Mouse (Mus musculus) heart, embryonic 14.5 days (tissue): ENCODE results near the gene Slc39a3. TPM values are rescaled to one million over a fixed set of nuclear protein-coding genes. Genes with fewer than 3 reads are reported as not detected.

Experiments
- ATAC-seq: fragments of 200-750 bp; cut with Nextera tagmentation; 2 replicates; pipeline ENCODE4 v1.8.0; 2017; ENCODE audit warnings: low read depth, moderate TSS enrichment; ENCODE audit not compliant: insufficient number of reproducible peaks, insufficient read depth, low FRiP score
- H3K27ac ChIP-seq, 2 experiments: fragments of 200-500 bp in 1 of 2; fragments of 300-500 bp in 1 of 2; sonication (generic) in 1 of 2; replicated peaks in 1 of 2; 2 replicates each; pipeline ENCODE4 v1.5.1; 2012 to 2014; ENCODE audit warnings: low read depth in 2 of 2, low read length in 2 of 2, control low read depth in 1 of 2, mild to moderate bottlenecking in 1 of 2, mixed read lengths in 1 of 2; ENCODE audit not compliant: control insufficient read depth in 1 of 2, insufficient read depth in 1 of 2
- H3K27me3 ChIP-seq: fragments of 300-500 bp; sonication (generic); 2 replicates; pipeline ENCODE4 v1.6.1; 2014; ENCODE audit warnings: mild to moderate bottlenecking, low read length, control low read depth; ENCODE audit not compliant: control insufficient read depth, insufficient read depth
- H3K36me3 ChIP-seq: fragments of 300-500 bp; sonication (generic); 2 replicates; pipeline ENCODE4 v1.6.1; 2014; ENCODE audit warnings: mild to moderate bottlenecking, control low read depth, low read length, mixed read lengths; ENCODE audit not compliant: control insufficient read depth, insufficient read depth
- H3K4me1 ChIP-seq, 2 experiments: fragments of 200-500 bp in 1 of 2; fragments of 300-500 bp in 1 of 2; sonication (generic) in 1 of 2; 2 replicates each; pipeline ENCODE4 v1.6.1; 2012 to 2014; ENCODE audit warnings: low read length in 2 of 2, control low read depth in 1 of 2, mixed read lengths in 1 of 2; ENCODE audit not compliant: control insufficient read depth in 2 of 2, insufficient read depth in 2 of 2
- H3K4me2 ChIP-seq: fragments of 300-500 bp; sonication (generic); 2 replicates; pipeline ENCODE4 v1.6.1; 2014; ENCODE audit warnings: mild to moderate bottlenecking, low read length
- H3K4me3 ChIP-seq, 2 experiments: fragments of 200-500 bp in 1 of 2; fragments of 300-500 bp in 1 of 2; sonication (generic) in 1 of 2; 2 replicates each; pipeline ENCODE4 v1.5.1; 2012 to 2014; ENCODE audit warnings: low read length in 2 of 2, mild to moderate bottlenecking in 2 of 2, control low read depth in 1 of 2, low read depth in 1 of 2, moderate library complexity in 1 of 2; ENCODE audit not compliant: control insufficient read depth in 1 of 2, insufficient read depth in 1 of 2
- H3K9ac ChIP-seq: fragments of 300-500 bp; sonication (generic); 2 replicates; pipeline ENCODE4 v1.6.1; 2014; ENCODE audit warnings: mild to moderate bottlenecking, low read length
- H3K9me3 ChIP-seq: fragments of 300-500 bp; sonication (generic); 2 replicates; pipeline ENCODE4 v1.6.1; 2016; ENCODE audit warnings: low read length, control low read depth; ENCODE audit not compliant: control insufficient read depth
- WGBS: fragments of 180-500 bp; shearing (Covaris S2); extraction: QIAGEN DNeasy Blood & Tissue Kit; methylation state at CpG from one replicate; pipeline ENCODE4 v1.1.7; 2014; 5-methylcytosine and 5-hydroxymethylcytosine counted together
- polyA plus RNA-seq: library from polyadenylated mRNA; unstranded; fragments of >200 nt; fragmentation: Nextera tagmentation; extraction: Ambion mirVana; gene quantifications from 2 replicates; pipeline ENCODE4 v1.2.1, GENCODE M21; 2014

Gene Slc39a3
- polyA plus RNA-seq, 1 experiment from 2014 or later = 5.2 TPM

DNA sequence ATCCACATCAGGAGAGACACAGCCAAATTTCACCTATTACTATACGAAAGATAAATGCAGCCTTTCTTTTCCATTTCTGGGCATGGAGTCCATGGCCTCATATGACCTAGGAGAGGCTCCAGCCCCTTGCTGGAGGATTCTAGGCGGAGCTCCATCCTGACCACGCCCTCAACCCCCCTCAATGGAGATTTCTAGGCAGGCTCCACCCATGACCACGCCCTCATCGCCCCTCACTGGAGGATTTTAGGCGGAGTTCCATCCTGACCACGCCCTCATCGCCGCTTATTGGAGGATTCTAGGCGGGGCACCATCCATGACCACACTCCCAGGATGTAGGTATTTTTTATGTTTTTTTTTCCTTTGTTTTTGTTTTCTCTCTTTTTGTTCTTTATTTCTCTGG is 18.9 kb downstream of the Slc39a3 start:
- Histone ChIP-seq H3K36me3 (no peaks in the 10 kb centered on the region), H3K4me2 (no peak overlapping the region), H3K27ac (no peak overlapping the region), H3K27me3 (peaks cover 18% of the 10 kb centered on the region; the same call in 1 of the 2 replicates), H3K9me3 (no peaks in the 10 kb centered on the region), H3K9ac (no peak overlapping the region), H3K4me3 (no peak overlapping the region), H3K4me1 (no peaks in the 10 kb centered on the region; a peak in 2 of 4 replicates)
- ATAC-seq = no peak
- 32% methylated on average over 10 of the region's 10 CpGs for WGBS

DNA sequence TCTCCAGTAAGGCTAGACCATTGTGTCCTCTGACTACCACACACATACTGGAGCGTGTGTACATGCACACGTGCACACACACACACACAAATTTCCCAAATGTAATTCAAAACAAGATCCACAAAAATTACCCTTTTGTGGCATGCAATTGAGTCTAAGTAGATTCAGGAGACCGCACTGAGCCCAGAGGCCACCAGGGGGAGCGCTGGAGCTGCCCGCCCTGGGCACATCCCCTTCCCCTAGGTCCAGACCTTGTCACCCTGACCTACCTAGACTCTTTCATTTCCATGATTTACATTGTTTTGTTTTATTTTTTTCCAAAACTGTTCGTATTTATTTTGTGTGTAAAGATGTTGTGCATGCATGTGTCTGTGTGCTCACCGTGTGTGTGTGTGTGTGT is 20.6 kb downstream of the Slc39a3 start:
- H3K4me3 ChIP-seq = no peak overlapping the region
- H3K9me3 ChIP-seq = no peaks in the 10 kb centered on the region
- H3K27ac ChIP-seq = no peak overlapping the region
- peaks cover 4% of the 10 kb centered on the region; the same call in 1 of the 2 replicates for H3K27me3 ChIP-seq
- H3K4me1 ChIP-seq = no peaks in the 10 kb centered on the region; a peak in 2 of 4 replicates
- no peaks in the 10 kb centered on the region for H3K36me3 ChIP-seq
- 5% methylated on average over 7 of the region's 7 CpGs for WGBS
- no peak overlapping the region for H3K4me2 ChIP-seq
- no peak for ATAC-seq
- H3K9ac ChIP-seq = no peak overlapping the region

DNA sequence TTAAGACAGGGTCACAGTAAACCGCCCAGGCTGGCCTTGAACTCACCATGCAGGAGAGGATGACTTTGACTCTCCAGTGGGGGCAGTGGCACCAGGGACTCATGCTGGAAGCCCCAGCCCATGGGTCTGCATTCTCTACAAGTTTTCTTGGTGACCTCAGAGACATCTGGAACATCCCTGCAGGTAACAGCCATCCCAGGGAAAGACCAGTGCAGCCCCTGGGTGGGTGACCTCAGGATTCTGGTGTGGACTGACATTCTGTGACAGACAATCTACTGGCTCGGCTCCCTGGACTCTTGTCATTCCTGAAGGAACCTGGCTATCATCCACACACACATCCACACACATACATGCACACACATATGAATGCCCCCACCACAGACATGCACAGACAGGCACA is 21.6 kb downstream of the Slc39a3 start:
- Histone ChIP-seq H3K4me3 (no peak overlapping the region), H3K9ac (no peak overlapping the region), H3K36me3 (no peaks in the 10 kb centered on the region), H3K9me3 (no peaks in the 10 kb centered on the region), H3K27ac (no peak overlapping the region), H3K4me1 (no peaks in the 10 kb centered on the region; a peak in 2 of 4 replicates), H3K27me3 (no peaks in the 10 kb centered on the region; the same call in 1 of the 2 replicates), H3K4me2 (no peak overlapping the region)
- ATAC-seq = no peak
- WGBS = 74% methylated on average over 2 of the region's 2 CpGs

DNA sequence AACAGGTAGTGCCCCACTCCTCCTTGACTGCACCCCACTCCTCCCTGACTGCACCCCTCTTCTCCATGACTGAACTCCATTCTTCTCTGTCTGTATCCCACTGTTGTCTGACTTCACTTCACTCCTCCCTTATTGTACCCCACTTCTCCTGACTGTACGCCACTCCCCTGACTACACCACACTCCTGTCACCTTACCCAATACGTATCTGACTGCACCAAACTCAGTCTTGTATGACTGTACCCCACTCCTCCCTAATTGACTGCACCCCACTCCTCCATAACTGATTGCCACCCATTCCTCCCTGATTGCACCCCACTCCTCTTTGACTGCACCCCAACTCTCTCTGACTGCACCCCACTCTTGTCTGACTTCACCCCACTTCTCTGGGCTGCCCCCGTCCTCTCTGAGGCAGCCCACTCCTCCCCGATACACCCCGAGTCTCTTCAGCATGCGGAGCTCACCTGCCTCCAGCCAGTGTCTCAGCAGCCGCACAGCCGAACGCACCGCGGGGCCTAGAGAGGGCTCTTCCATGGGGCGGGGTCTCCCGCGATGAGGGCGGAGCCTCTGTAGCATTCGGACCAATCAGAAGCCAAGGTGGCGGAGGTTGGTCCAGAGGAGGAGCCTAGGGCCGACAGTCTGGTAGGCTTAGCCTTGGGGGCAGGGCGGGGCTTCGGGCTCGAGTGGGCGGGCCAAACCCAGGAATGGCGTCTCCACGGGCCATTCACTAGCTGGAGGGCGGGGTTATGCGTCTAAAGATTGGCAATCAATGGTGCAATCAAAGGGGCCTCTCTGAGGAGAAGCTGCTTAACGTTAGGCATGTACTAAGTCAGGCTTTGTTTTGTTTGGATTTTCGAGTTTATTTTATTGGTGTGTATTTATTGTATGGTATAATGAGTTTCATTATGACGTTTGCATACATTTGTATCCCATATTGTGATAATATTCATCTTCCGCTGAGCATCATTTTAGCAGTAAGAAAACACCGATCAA is 22.5 kb downstream of the Slc39a3 start, which contains the start of gene Gng7:
TSS of gene Gng7 (minus strand) at position 553 of the 992 bp plus-strand sequence.
- Histone ChIP-seq H3K4me1 (no peaks in the 10 kb centered on the region; a peak in 2 of 4 replicates), H3K27me3 (no peaks in the 10 kb centered on the region; the same call in 1 of the 2 replicates), H3K36me3 (no peaks in the 10 kb centered on the region), H3K4me2 (peak within 1 kb of the TSS; percentile 45), H3K9me3 (no peaks in the 10 kb centered on the region), H3K9ac (no peak within 1 kb of the TSS), H3K4me3 (peak within 1 kb of the TSS; percentile 6 to 11; a peak in 2 of 4 replicates), H3K27ac (no peak within 1 kb of the TSS)
- WGBS = 10% methylated on average over 31 of the region's 31 CpGs
- ATAC-seq = peak; percentile 79

DNA sequence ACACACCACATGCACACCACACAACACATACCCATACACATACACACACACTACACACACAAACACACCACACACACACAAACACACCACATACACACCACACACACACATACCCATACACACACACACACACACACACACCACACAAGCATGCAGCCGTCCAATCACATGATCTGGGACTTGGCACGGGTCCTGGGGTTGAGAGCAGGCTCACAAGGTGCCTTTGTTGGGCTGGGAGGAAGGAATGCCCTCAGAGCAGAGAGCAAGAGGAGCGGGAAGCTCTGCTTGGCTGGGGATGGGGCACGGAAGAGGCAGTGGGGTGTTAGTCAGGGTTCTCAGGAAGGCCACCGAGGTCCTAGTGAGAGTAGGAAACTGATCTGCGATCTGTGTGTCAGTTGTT is 26.4 kb downstream of the Slc39a3 start:
- H3K4me2 ChIP-seq = no peak overlapping the region
- H3K4me3 ChIP-seq = no peak overlapping the region
- no peaks in the 10 kb centered on the region; a peak in 2 of 4 replicates for H3K4me1 ChIP-seq
- no peaks in the 10 kb centered on the region for H3K9me3 ChIP-seq
- H3K27me3 ChIP-seq = no peaks in the 10 kb centered on the region
- no peak overlapping the region for H3K9ac ChIP-seq
- 50% methylated on average over 6 of the region's 6 CpGs for WGBS
- no peaks in the 10 kb centered on the region for H3K36me3 ChIP-seq
- H3K27ac ChIP-seq = no peak overlapping the region
- no peak for ATAC-seq

DNA sequence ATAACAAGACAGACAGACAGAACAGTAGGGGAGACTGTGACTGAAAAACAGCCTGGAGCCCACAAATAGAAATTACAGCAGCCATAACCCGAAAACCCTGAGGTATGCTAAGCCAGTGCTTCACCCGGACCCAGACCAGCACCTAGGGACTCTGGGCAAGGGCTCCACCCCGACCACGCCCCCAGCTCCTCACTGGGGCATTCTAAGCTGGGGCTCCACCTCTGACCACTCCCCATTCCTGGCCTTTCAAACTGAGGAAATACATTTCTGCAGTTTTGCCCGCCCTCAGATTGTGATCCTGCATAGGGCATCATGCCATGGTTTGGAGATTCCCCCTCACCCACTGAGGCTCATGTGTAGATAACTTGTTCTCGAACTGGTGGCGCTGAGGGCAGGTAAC is 30.0 kb downstream of the Slc39a3 start:
- no peaks in the 10 kb centered on the region for H3K9me3 ChIP-seq
- no peak overlapping the region for H3K4me3 ChIP-seq
- WGBS = 31% methylated on average over 7 of the region's 7 CpGs
- no peak overlapping the region for H3K9ac ChIP-seq
- no peaks in the 10 kb centered on the region for H3K4me1 ChIP-seq
- ATAC-seq = no peak
- no peak overlapping the region for H3K4me2 ChIP-seq
- no peaks in the 10 kb centered on the region for H3K27me3 ChIP-seq
- no peaks in the 10 kb centered on the region for H3K36me3 ChIP-seq
- H3K27ac ChIP-seq = no peak overlapping the region

DNA sequence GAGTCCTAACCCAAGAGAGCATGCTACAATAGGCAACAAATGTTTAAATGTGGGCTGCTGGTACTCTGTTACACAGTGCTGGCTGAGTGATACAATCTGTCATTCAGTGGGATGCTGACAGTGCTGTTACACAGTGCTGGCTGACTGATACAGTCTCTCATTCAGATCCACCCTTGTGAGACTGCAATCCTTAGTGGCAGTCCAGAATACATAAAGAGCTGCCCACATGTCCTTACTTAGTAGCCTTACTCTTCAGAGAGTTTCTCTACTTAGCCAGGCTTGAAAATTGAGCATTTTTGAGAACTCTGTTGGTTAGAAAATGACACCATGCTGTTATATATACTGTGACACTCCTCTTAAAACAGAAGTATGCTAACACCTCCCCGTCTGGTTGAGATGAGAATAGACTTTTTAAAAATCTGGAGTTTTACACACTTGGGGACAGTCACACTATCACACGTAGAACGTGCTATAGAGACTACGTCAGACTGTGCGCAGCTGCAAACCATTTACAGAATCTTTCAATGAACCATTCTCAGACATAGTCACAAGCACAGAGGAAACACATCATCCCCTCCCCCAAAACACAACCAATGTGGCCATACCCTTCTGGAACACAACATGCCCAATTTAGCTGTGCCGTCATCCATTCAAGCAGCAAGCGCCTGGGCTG is 31.1 kb downstream of the Slc39a3 start:
- Histone ChIP-seq H3K9ac (no peak overlapping the region), H3K36me3 (no peaks in the 10 kb centered on the region), H3K4me2 (no peak overlapping the region), H3K9me3 (no peaks in the 10 kb centered on the region), H3K4me1 (peaks cover 3 to 4% of the 10 kb centered on the region in 2 experiments), H3K4me3 (no peak overlapping the region), H3K27ac (no peak overlapping the region), H3K27me3 (no peaks in the 10 kb centered on the region)
- ATAC-seq = no peak
- 86% methylated on average over 7 of the region's 7 CpGs for WGBS
